Mouse (Mus musculus): ENCODE data around the gene Pdcd6. TPM values are rescaled to one million over a fixed set of nuclear protein-coding genes. Genes with fewer than 3 reads are reported as not detected.

Gene Pdcd6
- polyA plus RNA-seq, 1 experiment from 2014 or later: 82.5 TPM

DNA sequence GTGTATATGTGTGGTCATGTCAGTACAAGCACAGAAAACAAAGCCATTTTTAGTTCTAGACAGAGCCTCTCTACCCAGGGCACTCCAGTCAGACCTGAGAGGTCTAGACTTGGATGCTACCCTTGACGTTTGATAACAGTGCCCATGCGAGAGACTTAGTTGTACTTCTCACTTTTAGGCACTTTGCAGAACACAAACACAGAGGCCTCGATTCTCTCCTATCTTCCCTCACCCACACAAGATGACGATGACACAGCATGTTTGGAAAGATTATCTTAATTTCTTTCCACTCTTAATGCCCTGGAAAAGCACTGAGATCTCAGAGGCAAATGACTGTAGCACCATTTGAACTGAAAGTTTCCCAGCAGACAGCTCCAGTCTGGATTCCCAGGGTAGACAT, 41.7 kb downstream of the Pdcd6 start:
- Histone ChIP-seq H3K27me3 (replicated peaks) (peaks cover 4% of the 10 kb centered on the region; the same call in 1 of the 2 replicates), H3K9me3 (no peaks in the 10 kb centered on the region), H3K36me3 (no peaks in the 10 kb centered on the region), H3K4me1 (no peaks in the 10 kb centered on the region), H3K4me2 (no peak overlapping the region), H3K9ac (no peak overlapping the region), H3K4me3 (no peak overlapping the region), H3K27ac (replicated peaks) (no peak overlapping the region)
- ATAC-seq (ENCODE audit: extremely low read depth, insufficient number of reproducible peaks, low FRiP score, low TSS enrichment): no peak
- 41% methylated on average over 4 of the region's 4 CpGs for WGBS

DNA sequence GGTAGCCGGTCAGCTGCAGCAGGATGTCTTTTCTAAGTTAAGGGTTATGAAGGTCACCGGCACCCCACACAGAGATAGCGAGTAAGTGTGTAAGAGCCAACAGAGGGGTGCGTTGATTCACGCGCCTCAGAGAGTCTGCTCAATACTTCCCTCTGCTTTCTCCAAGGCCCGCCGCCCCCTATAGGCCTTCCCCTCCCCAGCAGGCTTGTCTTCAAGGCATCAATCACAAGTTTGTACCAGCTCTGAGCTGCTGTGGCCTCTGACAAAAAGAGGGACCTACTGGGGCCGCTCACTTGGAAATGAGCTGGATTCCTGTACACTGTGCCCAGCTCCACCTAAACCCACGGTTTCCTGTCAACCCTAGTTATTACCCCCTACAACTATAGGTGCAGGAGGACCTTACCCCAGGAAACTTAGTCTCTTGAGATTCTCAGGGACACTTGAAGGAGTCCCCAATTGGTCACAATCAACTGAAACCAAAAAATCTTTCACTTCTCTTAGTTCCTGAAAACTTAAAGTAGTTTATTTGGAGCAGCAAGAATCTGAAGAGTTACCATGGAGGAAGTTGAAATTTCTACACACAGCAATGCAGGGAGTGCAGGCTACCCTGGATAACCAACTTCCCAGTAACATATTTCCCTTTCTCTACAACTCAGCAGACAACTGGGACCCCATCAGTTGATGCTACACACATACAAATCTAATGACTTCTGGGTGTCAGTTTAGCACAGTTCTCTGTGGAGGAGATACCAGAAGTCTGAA, 57.0 kb downstream of the Pdcd6 start:
- 4% methylated on average over 10 of the region's 10 CpGs for WGBS
- Histone ChIP-seq H3K9ac (peak overlapping the region; percentile 83), H3K4me1 (peaks cover 7% of the 10 kb centered on the region), H3K4me3 (peak overlapping the region; percentile 62), H3K36me3 (no peaks in the 10 kb centered on the region), H3K27ac (replicated peaks) (no peak overlapping the region), H3K4me2 (peak overlapping the region; percentile 91), H3K27me3 (replicated peaks) (0 out of 2 replicates have a peak, but pooled peaks cover under 1% of the 10 kb centered on the region), H3K9me3 (no peaks in the 10 kb centered on the region)
- no peak; the same call in 1 of the 2 replicates for ATAC-seq (ENCODE audit: extremely low read depth, insufficient number of reproducible peaks, low FRiP score, low TSS enrichment)

DNA sequence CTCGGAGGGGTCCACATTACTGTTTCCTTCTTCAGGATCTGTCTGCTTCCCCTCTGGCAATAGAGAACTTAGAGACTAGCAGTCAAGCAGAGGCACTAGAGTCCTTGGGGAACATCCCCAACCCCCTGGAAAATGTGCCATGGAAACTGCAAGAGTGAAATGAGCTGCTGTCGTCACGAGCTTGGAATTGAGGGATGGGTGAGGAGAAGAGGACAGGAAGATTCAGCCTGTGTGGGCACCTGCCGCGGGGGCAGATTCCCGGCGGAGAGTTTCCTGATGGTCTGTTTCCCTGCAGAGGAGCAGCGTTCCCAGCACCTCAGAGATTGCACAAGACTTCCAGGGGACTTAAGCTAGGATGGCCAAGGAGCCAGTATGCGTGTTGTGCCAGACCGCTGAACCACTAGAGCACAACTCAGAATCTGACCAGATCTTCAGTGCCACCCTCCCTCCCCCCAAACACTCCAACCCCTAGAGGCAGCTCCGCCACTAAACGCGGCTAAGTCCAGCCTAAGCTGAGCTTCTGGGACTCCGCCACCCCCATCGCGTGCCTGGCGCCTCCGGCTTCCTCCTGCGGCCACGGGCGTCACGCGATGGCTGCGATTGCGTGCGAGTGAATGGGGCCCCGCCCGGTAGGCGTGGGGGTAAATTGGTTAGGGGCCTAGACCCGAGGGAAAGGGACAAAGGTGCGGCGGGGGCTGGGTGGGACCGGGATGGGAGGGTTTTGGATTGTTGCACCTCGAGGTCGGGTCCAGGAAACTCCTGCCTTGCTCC, 57.7 kb downstream of the Pdcd6 start:
- no peaks in the 10 kb centered on the region for H3K36me3 ChIP-seq
- no peak overlapping the region for H3K27ac ChIP-seq (replicated peaks)
- H3K9ac ChIP-seq: peak overlapping the region; percentile 83
- peak overlapping the region; percentile 62 for H3K4me3 ChIP-seq
- peak overlapping the region; percentile 91 for H3K4me2 ChIP-seq
- 3% methylated on average over 35 of the region's 35 CpGs for WGBS
- H3K4me1 ChIP-seq: peaks cover 7% of the 10 kb centered on the region
- H3K27me3 ChIP-seq (replicated peaks): 0 out of 2 replicates have a peak, but pooled peaks cover 4% of the 10 kb centered on the region
- H3K9me3 ChIP-seq: no peaks in the 10 kb centered on the region
- ATAC-seq (ENCODE audit: extremely low read depth, insufficient number of reproducible peaks, low FRiP score, low TSS enrichment): no peak; the same call in 1 of the 2 replicates

Other genes with a start within 250 kb of the Pdcd6 start
- not detected in 2 replicates for gene Slc9a3, start 196.1 kb downstream of the Pdcd6 start, polyA plus RNA-seq (2015; fragmentation: Nextera tagmentation; extraction: Ambion mirVana)
- 46.9 and 56.7 TPM in 2 replicates for gene Exoc3, start 108.8 kb downstream of the Pdcd6 start, polyA plus RNA-seq (2015; fragmentation: Nextera tagmentation; extraction: Ambion mirVana)
- 0.51 and 0.61 TPM in 2 replicates for gene Ahrr, start 25.2 kb downstream of the Pdcd6 start, polyA plus RNA-seq (2015; fragmentation: Nextera tagmentation; extraction: Ambion mirVana)
- gene Sdha, start 32.7 kb upstream of the Pdcd6 start, polyA plus RNA-seq (2015; fragmentation: Nextera tagmentation; extraction: Ambion mirVana): 427 and 491 TPM in 2 replicates
- 38.4 and 43.3 TPM in 2 replicates for gene Ccdc127, start 32.7 kb upstream of the Pdcd6 start, polyA plus RNA-seq (2015; fragmentation: Nextera tagmentation; extraction: Ambion mirVana)
- 2.6 and 3.2 TPM in 2 replicates for gene Lrrc14b, start 46.4 kb upstream of the Pdcd6 start, polyA plus RNA-seq (2015; fragmentation: Nextera tagmentation; extraction: Ambion mirVana)
- gene Zfp72, start 73.3 kb upstream of the Pdcd6 start, polyA plus RNA-seq (2015; fragmentation: Nextera tagmentation; extraction: Ambion mirVana): 3.1 and 3.8 TPM in 2 replicates
- 79.1 and 99.5 TPM in 2 replicates for gene Ftl1-ps1, start 82.1 kb upstream of the Pdcd6 start, polyA plus RNA-seq (2015; fragmentation: Nextera tagmentation; extraction: Ambion mirVana)
- gene Zfp825, start 176.4 kb upstream of the Pdcd6 start, polyA plus RNA-seq (2015; fragmentation: Nextera tagmentation; extraction: Ambion mirVana): 12.7 and 15.2 TPM in 2 replicates

Measured in heart, embryonic 13.5 days (tissue).